Mouse (Mus musculus) megakaryocyte, embryonic 14.5 days (primary cell): Measurements from ENCODE around the gene Krtap12-1.

Experiments
- FLI1 ChIP-seq: IDR thresholded peaks from 2 replicates; pipeline ENCODE4 v1.6.1; 2012; ENCODE audit warnings: low read length, inconsistent platforms, mixed read lengths
- GATA1 ChIP-seq: IDR thresholded peaks from 3 replicates; pipeline ENCODE4 v1.6.1; 2012; ENCODE audit warnings: mixed read lengths, low read length, inconsistent platforms, borderline replicate concordance

GRCm38 (mm10) chr10:77715507-77715906 lies 4.9 kb upstream of the Krtap12-1 start, which contains the start of gene Gm10142:
- TF ChIP-seq GATA1 (no peak), FLI1 (no peak)
